Mouse (Mus musculus): ENCODE measurements at regions not wholly inside any gene's neighbourhood (a gene's known extent, or its start where the extent isn't known, plus 50 kb on each side); places are given as distances from the start of the nearest gene placed in this dataset.

- Histone ChIP-seq H3K9me3 (ENCODE audit: control insufficient read depth, low read length) (no peaks in the 10 kb centered on the region), H3K36me3 (ENCODE audit: control insufficient read depth, insufficient read depth, low read length) (no peaks in the 10 kb centered on the region), H3K27ac (replicated peaks) (no peak overlapping the region), H3K27me3 (ENCODE audit: control insufficient read depth, insufficient read depth, low read length) (no peaks in the 10 kb centered on the region), H3K9ac (ENCODE audit: low read length) (no peak overlapping the region), H3K4me2 (replicated peaks; ENCODE audit: low read depth) (no peak overlapping the region), H3K4me1 (replicated peaks; ENCODE audit: control insufficient read depth, insufficient read depth) (no peaks in the 10 kb centered on the region), H3K4me3 (ENCODE audit: low read depth, low read length) (no peak overlapping the region)
- ATAC-seq (ENCODE audit: low FRiP score, low TSS enrichment) (no peak), DNase-seq (ENCODE audit: low spot score) (no peak)
- TF ChIP-seq CTCF (IDR thresholded peaks at IDR 0.05; ENCODE audit: low read depth) (no peak), EP300 (optimal IDR thresholded peaks at IDR 0.05) (no peak)
Measured at GRCm38 (mm10) chr4:81037336-81037902, 127.0 kb downstream of the Lurap1l start.

GRCm38 (mm10) chr4:81058227-81058626 lies 147.8 kb downstream of the Lurap1l start:
- WGBS, result 94% methylated on average over 1 of the region's 1 CpGs

GRCm38 (mm10) chr4:81058809-81059208 lies 148.4 kb downstream of the Lurap1l start:
- Histone ChIP-seq H3K4me1 (replicated peaks; ENCODE audit: control insufficient read depth, insufficient read depth) (no peaks in the 10 kb centered on the region), H3K9ac (ENCODE audit: low read length) (no peak overlapping the region), H3K27me3 (ENCODE audit: control insufficient read depth, insufficient read depth, low read length) (no peaks in the 10 kb centered on the region), H3K4me3 (ENCODE audit: low read depth, low read length) (no peak overlapping the region), H3K27ac (replicated peaks) (no peak overlapping the region), H3K36me3 (ENCODE audit: control insufficient read depth, insufficient read depth, low read length) (no peaks in the 10 kb centered on the region), H3K4me2 (replicated peaks; ENCODE audit: low read depth) (no peak overlapping the region), H3K9me3 (ENCODE audit: control insufficient read depth, low read length) (no peaks in the 10 kb centered on the region)
- ATAC-seq (ENCODE audit: low FRiP score, low TSS enrichment) (no peak), DNase-seq (ENCODE audit: low spot score) (no peak)
- TF ChIP-seq EP300 (optimal IDR thresholded peaks at IDR 0.05) (no peak), CTCF (IDR thresholded peaks at IDR 0.05; ENCODE audit: low read depth) (no peak)
- 69% methylated on average over 5 of the region's 5 CpGs for WGBS

More at GRCm38 (mm10) chr4:81058227-81058626, 147.8 kb downstream of the Lurap1l start:
- no peak overlapping the region for H3K27ac ChIP-seq (replicated peaks)
- H3K9ac ChIP-seq (ENCODE audit: low read length), result no peak overlapping the region
- DNase-seq (ENCODE audit: low spot score) (no peak), ATAC-seq (ENCODE audit: low FRiP score, low TSS enrichment) (no peak)
- no peak overlapping the region for H3K4me2 ChIP-seq (replicated peaks; ENCODE audit: low read depth)
- TF ChIP-seq EP300 (optimal IDR thresholded peaks at IDR 0.05) (no peak), CTCF (IDR thresholded peaks at IDR 0.05; ENCODE audit: low read depth) (no peak)
- H3K9me3 ChIP-seq (ENCODE audit: control insufficient read depth, low read length), result no peaks in the 10 kb centered on the region
- H3K36me3 ChIP-seq (ENCODE audit: control insufficient read depth, insufficient read depth, low read length), result no peaks in the 10 kb centered on the region
- H3K4me1 ChIP-seq (replicated peaks; ENCODE audit: control insufficient read depth, insufficient read depth), result no peaks in the 10 kb centered on the region
- H3K27me3 ChIP-seq (ENCODE audit: control insufficient read depth, insufficient read depth, low read length), result no peaks in the 10 kb centered on the region
- no peak overlapping the region for H3K4me3 ChIP-seq (ENCODE audit: low read depth, low read length)

GRCm38 (mm10) chr4:81059356-81059755 lies 148.9 kb downstream of the Lurap1l start:
- H3K4me2 ChIP-seq (replicated peaks; ENCODE audit: low read depth), result no peak overlapping the region
- no peak overlapping the region for H3K4me3 ChIP-seq (ENCODE audit: low read depth, low read length)
- no peak overlapping the region for H3K27ac ChIP-seq (replicated peaks)
- DNase-seq (ENCODE audit: low spot score) (no peak), ATAC-seq (ENCODE audit: low FRiP score, low TSS enrichment) (no peak)
- no peaks in the 10 kb centered on the region for H3K36me3 ChIP-seq (ENCODE audit: control insufficient read depth, insufficient read depth, low read length)
- H3K27me3 ChIP-seq (ENCODE audit: control insufficient read depth, insufficient read depth, low read length), result no peaks in the 10 kb centered on the region
- H3K4me1 ChIP-seq (replicated peaks; ENCODE audit: control insufficient read depth, insufficient read depth), result no peaks in the 10 kb centered on the region
- H3K9ac ChIP-seq (ENCODE audit: low read length), result no peak overlapping the region
- 76% methylated on average over 3 of the region's 3 CpGs for WGBS
- H3K9me3 ChIP-seq (ENCODE audit: control insufficient read depth, low read length), result no peaks in the 10 kb centered on the region
- TF ChIP-seq CTCF (IDR thresholded peaks at IDR 0.05; ENCODE audit: low read depth) (no peak), EP300 (optimal IDR thresholded peaks at IDR 0.05) (no peak)

GRCm38 (mm10) chr4:81082290-81082947 lies 172.0 kb downstream of the Lurap1l start:
- H3K9ac ChIP-seq (ENCODE audit: low read length), result no peak overlapping the region
- H3K27me3 ChIP-seq (ENCODE audit: control insufficient read depth, insufficient read depth, low read length), result no peaks in the 10 kb centered on the region
- no peak overlapping the region for H3K4me3 ChIP-seq (ENCODE audit: low read depth, low read length)
- H3K9me3 ChIP-seq (ENCODE audit: control insufficient read depth, low read length), result no peaks in the 10 kb centered on the region
- WGBS, result 45% methylated on average over 6 of the region's 6 CpGs
- H3K4me2 ChIP-seq (replicated peaks; ENCODE audit: low read depth), result no peak overlapping the region
- ATAC-seq (ENCODE audit: low FRiP score, low TSS enrichment) (peak; percentile 40; the same call in 1 of the 2 replicates), DNase-seq (ENCODE audit: low spot score) (no peak)
- no peaks in the 10 kb centered on the region for H3K36me3 ChIP-seq (ENCODE audit: control insufficient read depth, insufficient read depth, low read length)
- H3K4me1 ChIP-seq (replicated peaks; ENCODE audit: control insufficient read depth, insufficient read depth), result no peaks in the 10 kb centered on the region
- TF ChIP-seq EP300 (optimal IDR thresholded peaks at IDR 0.05) (peak; percentile 41), CTCF (IDR thresholded peaks at IDR 0.05; ENCODE audit: low read depth) (no peak)
- H3K27ac ChIP-seq (replicated peaks), result no peak overlapping the region

DNA sequence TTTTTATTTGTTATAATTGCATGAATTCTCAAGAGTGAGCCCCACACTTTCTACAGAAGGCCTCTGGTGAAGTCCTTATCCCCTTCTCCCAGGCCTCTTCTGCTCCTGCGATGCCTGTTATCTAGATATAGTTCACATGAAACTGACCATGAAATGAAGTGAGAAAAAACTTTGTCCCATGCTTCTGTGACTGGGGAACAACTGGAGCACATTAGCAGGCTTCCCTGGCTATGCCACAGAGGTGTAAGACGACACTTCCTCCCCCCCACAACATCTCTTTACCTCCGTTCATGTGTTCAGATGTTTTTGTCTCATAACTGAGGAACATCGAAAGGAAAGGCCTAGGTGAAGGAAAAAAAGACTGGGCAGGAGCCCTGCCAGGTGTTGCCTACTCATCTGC lies 174.7 kb downstream of the Lurap1l start:
- Histone ChIP-seq H3K4me3 (ENCODE audit: low read depth, low read length) (no peak overlapping the region), H3K27me3 (ENCODE audit: control insufficient read depth, insufficient read depth, low read length) (no peaks in the 10 kb centered on the region), H3K27ac (replicated peaks) (no peak overlapping the region), H3K4me1 (replicated peaks; ENCODE audit: control insufficient read depth, insufficient read depth) (no peaks in the 10 kb centered on the region), H3K4me2 (replicated peaks; ENCODE audit: low read depth) (no peak overlapping the region), H3K36me3 (ENCODE audit: control insufficient read depth, insufficient read depth, low read length) (no peaks in the 10 kb centered on the region), H3K9ac (ENCODE audit: low read length) (no peak overlapping the region), H3K9me3 (ENCODE audit: control insufficient read depth, low read length) (no peaks in the 10 kb centered on the region)
- ATAC-seq (ENCODE audit: low FRiP score, low TSS enrichment), result no peak
- no peak for DNase-seq (ENCODE audit: low spot score)
- TF ChIP-seq CTCF (IDR thresholded peaks at IDR 0.05; ENCODE audit: low read depth), result no peak
- TF ChIP-seq EP300 (optimal IDR thresholded peaks at IDR 0.05), result no peak
- WGBS, result 52% methylated on average over 4 of the region's 4 CpGs

Measured in stomach, postnatal 0 days (tissue).